8 mouse cellular contexts compared by ENCODE assay signal in the genomic region with DNA sequence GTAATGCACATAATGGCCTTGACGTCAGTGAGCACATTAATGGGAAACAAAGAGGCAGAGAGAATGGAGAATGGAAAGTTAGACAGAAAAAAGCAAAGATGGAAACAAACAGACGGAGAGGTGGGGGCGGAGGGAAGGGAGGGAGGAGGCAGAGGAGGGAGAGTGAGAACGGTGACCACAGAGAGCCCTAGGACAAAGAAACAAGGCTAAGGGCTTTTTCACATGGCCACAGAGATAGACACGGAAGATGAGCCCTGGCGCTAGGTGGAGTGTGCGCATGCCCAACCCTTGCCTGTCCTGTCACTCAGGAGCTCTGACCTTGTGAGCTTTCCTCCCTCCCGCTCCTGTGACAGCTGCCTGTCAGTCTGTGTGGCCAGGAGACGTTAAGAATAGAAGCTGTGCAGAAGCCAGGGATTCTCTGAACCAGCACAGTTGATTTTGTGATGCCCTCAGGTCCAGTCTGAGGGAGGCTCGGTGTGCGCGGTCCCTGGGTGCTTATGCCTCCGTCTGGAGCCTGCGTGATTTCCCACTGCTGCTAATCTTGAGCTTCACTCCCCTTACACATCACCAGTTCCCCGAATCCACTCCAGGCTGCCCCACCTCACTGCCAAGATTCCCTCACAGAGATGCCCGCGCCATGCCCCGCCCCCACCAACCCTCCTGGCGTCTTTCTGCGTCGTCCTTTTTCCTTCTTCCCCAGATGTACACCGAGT. TPM values are rescaled to one million over a fixed set of nuclear protein-coding genes. Genes with fewer than 3 reads are reported as not detected.
DNase-seq lines count a peak whose midpoint lies in the region; ATAC-seq and TF ChIP-seq lines count a peak whose summit lies in the region.

No protein-coding gene starts in this region.

- H3K4me2 ChIP-seq in liver, embryonic 12.5 days, result no peak overlapping the region
- no peak overlapping the region for H3K4me2 ChIP-seq in kidney, embryonic 14.5 days (replicated peaks; ENCODE audit: low read depth, low read length)

- 48% methylated on average over 22 of the region's 22 CpGs for WGBS in liver, embryonic 12.5 days (ENCODE audit: insufficient replicate concordance)
- WGBS in cerebellum, adult 2 months, result 11% methylated on average over 22 of the region's 22 CpGs
- WGBS in kidney, embryonic 14.5 days, result 60% methylated on average over 22 of the region's 22 CpGs

- TF ChIP-seq POLR2A in cerebellum, adult 2 months (IDR thresholded peaks at IDR 0.05; ENCODE audit: borderline replicate concordance, insufficient read depth, low read length), result peak; percentile 34; the same call in 1 of the 2 replicates

- DNase-seq in liver, result peak; percentile 7
- DNase-seq in cerebellum, adult 2 months, result peak; percentile 74 to 76
- peak; percentile 76 for DNase-seq in gastrocnemius, postnatal 25 days
- peak; percentile 22 for DNase-seq in induced T-regulatory cell, adult 2 months (ENCODE audit: low read depth)
- DNase-seq in right cerebral cortex, postnatal 14 days, result peak; percentile 25
- no peak for DNase-seq in kidney, postnatal 14 days

- ATAC-seq in liver, embryonic 12.5 days, result no peak; the same call in 1 of the 2 replicates
- no peak for ATAC-seq in kidney, embryonic 14.5 days (ENCODE audit: low FRiP score, low TSS enrichment)

- no peak for TF ChIP-seq CTCF in cerebellum, adult 2 months (IDR thresholded peaks at IDR 0.05; ENCODE audit: borderline replicate concordance, insufficient read depth, low read depth, low read length)

- H3K36me3 ChIP-seq in liver, embryonic 12.5 days, result no peaks in the 10 kb centered on the region
- H3K36me3 ChIP-seq in kidney, embryonic 14.5 days (ENCODE audit: control insufficient read depth, insufficient read depth, low read length), result no peaks in the 10 kb centered on the region

- H3K27ac ChIP-seq in liver, embryonic 12.5 days, result no peak overlapping the region
- peak overlapping the region; percentile 44 for H3K27ac ChIP-seq in cerebellum, adult 2 months (ENCODE audit: insufficient read depth, low read length)
- no peak overlapping the region for H3K27ac ChIP-seq in kidney, embryonic 14.5 days (ENCODE audit: low read depth, low read length)

- H3K4me3 ChIP-seq in liver, embryonic 12.5 days, result no peak overlapping the region
- H3K4me3 ChIP-seq in cerebellum, adult 2 months (replicated peaks; ENCODE audit: insufficient read depth, low read depth, low read length), result peak overlapping the region; percentile 66
- no peak overlapping the region for H3K4me3 ChIP-seq in kidney, embryonic 14.5 days (ENCODE audit: low read length)

- no peaks in the 10 kb centered on the region for H3K9me3 ChIP-seq in liver, embryonic 12.5 days (replicated peaks)
- no peaks in the 10 kb centered on the region for H3K9me3 ChIP-seq in kidney, embryonic 14.5 days (ENCODE audit: control insufficient read depth, low read length)

- H3K4me1 ChIP-seq in liver, embryonic 12.5 days, result no peaks in the 10 kb centered on the region; the same call in 1 of the 2 replicates
- peaks cover 4% of the 10 kb centered on the region; the same call in 1 of the 2 replicates for H3K4me1 ChIP-seq in cerebellum, adult 2 months (ENCODE audit: control insufficient read depth, insufficient read depth, low read length)
- peaks cover 20% of the 10 kb centered on the region; the same call in 1 of the 2 replicates for H3K4me1 ChIP-seq in kidney, embryonic 14.5 days (ENCODE audit: control insufficient read depth, insufficient read depth, low read length)

- H3K9ac ChIP-seq in liver, embryonic 12.5 days, result no peak overlapping the region
- no peak overlapping the region for H3K9ac ChIP-seq in kidney, embryonic 14.5 days (ENCODE audit: low read depth, low read length)

- H3K27me3 ChIP-seq in liver, embryonic 12.5 days (replicated peaks), result peaks cover 19% of the 10 kb centered on the region
- H3K27me3 ChIP-seq in cerebellum, adult 2 months (ENCODE audit: control insufficient read depth, insufficient read depth, low read length), result no peaks in the 10 kb centered on the region
- no peaks in the 10 kb centered on the region for H3K27me3 ChIP-seq in kidney, embryonic 14.5 days (ENCODE audit: control insufficient read depth, insufficient read depth, low read length)

RNA-seq across cellular contexts. Expression of a gene that starts 35.3 kb away (rescaled TPM):
- polyA plus RNA-seq in liver, embryonic 12.5 days (2016; fragmentation: Nextera tagmentation; extraction: Ambion mirVana), result 0.05 and 0.12 TPM in 2 replicates
- 0.70 and 0.73 TPM in 2 replicates for polyA plus RNA-seq in cerebellum, adult 2 months (2012; rRNA removed)
- total RNA-seq in gastrocnemius, postnatal 25 days (2021), result under 1 TPM; 0.43 to 0.67 TPM
- polyA plus RNA-seq in kidney, embryonic 14.5 days (2014; fragmentation: Nextera tagmentation; extraction: Ambion mirVana), result 15.8 and 19.4 TPM in 2 replicates
